Mouse (Mus musculus) neural tube, embryonic 12.5 days (tissue): Measurements from ENCODE around the gene Thsd1. TPM values are rescaled to one million over a fixed set of nuclear protein-coding genes. Genes with fewer than 3 reads are reported as not detected.
"Not testable (repeated sequence)": the region's sequence is repeated elsewhere in the genome, so short reads cannot be mapped to it uniquely, and the experiment has no call there.

ENCODE experiments used
- ATAC-seq: fragments of 200-750 bp; cut with Nextera tagmentation; 2 replicates; pipeline ENCODE4 v1.8.0; 2017; ENCODE audit warnings: low read depth, mild to moderate bottlenecking, moderate TSS enrichment, moderate library complexity; ENCODE audit not compliant: low FRiP score
- H3K27ac ChIP-seq: fragments of 300-500 bp; sonication (generic); 2 replicates; pipeline ENCODE4 v1.5.1; 2016
- H3K27me3 ChIP-seq: fragments of 300-500 bp; sonication (generic); replicated peaks from 2 replicates; pipeline ENCODE4 v1.6.1; 2016; ENCODE audit warnings: mild to moderate bottlenecking
- H3K36me3 ChIP-seq: fragments of 300-500 bp; sonication (generic); 2 replicates; pipeline ENCODE4 v1.6.1; 2016; ENCODE audit warnings: mild to moderate bottlenecking
- H3K4me1 ChIP-seq: fragments of 300-500 bp; sonication (generic); 2 replicates; pipeline ENCODE4 v1.6.1; 2016
- H3K4me2 ChIP-seq: fragments of 300-500 bp; sonication (generic); replicated peaks from 2 replicates; pipeline ENCODE4 v1.6.1; 2016; ENCODE audit warnings: mild to moderate bottlenecking
- H3K4me3 ChIP-seq: fragments of 300-500 bp; sonication (generic); 2 replicates; pipeline ENCODE4 v1.5.1; 2016
- H3K9ac ChIP-seq: fragments of 300-500 bp; sonication (generic); 2 replicates; pipeline ENCODE4 v1.6.1; 2016; ENCODE audit warnings: mild to moderate bottlenecking
- H3K9me3 ChIP-seq: fragments of 300-500 bp; sonication (generic); 2 replicates; pipeline ENCODE4 v1.6.1; 2016; ENCODE audit warnings: mild to moderate bottlenecking
- WGBS: fragments of 180-500 bp; shearing (Covaris S2); methylation state at CpG from one replicate; pipeline ENCODE4 v1.1.7; 2016; 5-methylcytosine and 5-hydroxymethylcytosine counted together
- polyA plus RNA-seq: library from polyadenylated mRNA; unstranded; fragments of >200 nt; fragmentation: Nextera tagmentation; extraction: Ambion mirVana; gene quantifications from 2 replicates; pipeline ENCODE4 v1.2.1, GENCODE M21; 2016

The Thsd1 gene
- polyA plus RNA-seq, 1 experiment from 2014 or later: 11.5 TPM

DNA sequence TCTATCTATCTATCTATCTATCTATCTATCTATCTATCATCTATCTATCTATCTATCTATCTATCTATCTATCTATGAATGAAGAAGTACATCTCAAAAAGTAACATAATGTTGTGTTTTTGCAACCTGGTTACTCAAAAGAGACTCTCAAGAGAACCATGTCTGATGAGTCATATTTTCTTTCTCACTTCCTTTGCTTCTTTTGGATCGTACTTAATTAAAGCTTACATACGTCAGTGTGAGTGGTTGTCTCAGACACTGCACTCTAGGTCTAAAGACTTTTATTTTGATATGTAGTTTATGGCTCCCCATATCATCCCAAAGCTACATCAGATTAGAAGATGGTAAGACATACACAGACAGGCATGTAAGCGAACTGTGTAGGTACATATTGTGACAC lies 46.0 kb downstream of the Thsd1 start:
- ATAC-seq: no peak
- 90% methylated on average over 3 of the region's 3 CpGs for WGBS
- Histone ChIP-seq H3K9me3 (no peaks in the 10 kb centered on the region), H3K9ac (no peak overlapping the region), H3K27me3 (no peaks in the 10 kb centered on the region), H3K27ac (no peak overlapping the region), H3K4me1 (no peaks in the 10 kb centered on the region), H3K4me2 (no peak overlapping the region), H3K4me3 (no peak overlapping the region), H3K36me3 (no peaks in the 10 kb centered on the region)

DNA sequence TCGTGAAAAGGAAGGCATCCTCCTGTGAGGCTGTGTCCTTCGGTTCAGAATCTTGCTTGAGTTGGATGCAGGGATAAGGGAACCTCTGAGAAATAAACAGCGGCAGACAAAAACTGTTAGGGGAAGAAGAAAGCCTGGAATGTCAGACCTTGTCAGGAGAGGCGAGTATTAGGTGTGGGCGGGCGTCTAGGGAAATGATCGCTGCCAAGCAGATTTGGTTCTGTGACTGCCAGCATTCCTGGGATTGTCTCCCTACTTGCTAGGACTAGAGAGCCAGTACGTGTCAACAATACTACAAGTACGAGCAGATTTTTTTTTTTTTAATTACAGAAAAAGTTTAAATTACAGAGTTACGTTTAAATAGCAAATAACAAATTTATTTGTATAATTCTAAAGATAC lies 47.5 kb downstream of the Thsd1 start:
- no peak overlapping the region for H3K9ac ChIP-seq
- no peak overlapping the region for H3K4me2 ChIP-seq
- no peaks in the 10 kb centered on the region for H3K27me3 ChIP-seq
- H3K27ac ChIP-seq: no peak overlapping the region
- WGBS: 79% methylated on average over 10 of the region's 10 CpGs
- H3K4me3 ChIP-seq: no peak overlapping the region
- H3K9me3 ChIP-seq: no peaks in the 10 kb centered on the region
- H3K36me3 ChIP-seq: no peaks in the 10 kb centered on the region
- H3K4me1 ChIP-seq: no peaks in the 10 kb centered on the region
- ATAC-seq: no peak

- Histone ChIP-seq H3K27me3 (no peaks in the 10 kb centered on the region), H3K9me3 (no peaks in the 10 kb centered on the region), H3K4me1 (no peaks in the 10 kb centered on the region), H3K27ac (no peak within 1 kb of the TSS), H3K36me3 (no peaks in the 10 kb centered on the region), H3K9ac (no peak within 1 kb of the TSS), H3K4me3 (no peak within 1 kb of the TSS), H3K4me2 (no peak within 1 kb of the TSS)
- no peak for ATAC-seq
- 76% methylated on average over 2 of the region's 2 CpGs for WGBS
Observed at GRCm38 (mm10) chr8:22282999-22283491, 55.9 kb downstream of the Thsd1 start, which contains the start of gene Tpte. Gene Tpte (plus strand): TSS chr8:22283441.

- WGBS: 49% methylated on average over 2 of the region's 2 CpGs
- H3K4me1 ChIP-seq: peaks cover 7% of the 10 kb centered on the region
- H3K27ac ChIP-seq: no peak overlapping the region
- H3K4me2 ChIP-seq: no peak overlapping the region
- no peaks in the 10 kb centered on the region for H3K9me3 ChIP-seq
- no peak overlapping the region for H3K4me3 ChIP-seq
- no peaks in the 10 kb centered on the region for H3K27me3 ChIP-seq
- no peaks in the 10 kb centered on the region for H3K36me3 ChIP-seq
- ATAC-seq: 0 out of 2 replicates have a peak, but pooled peaks have one; percentile 8
- H3K9ac ChIP-seq: no peak overlapping the region
Observed at GRCm38 (mm10) chr8:22302326-22302725, 75.2 kb downstream of the Thsd1 start.

GRCm38 (mm10) chr8:22302896-22303306 lies 75.8 kb downstream of the Thsd1 start:
- peak overlapping the region; percentile 51 for H3K4me2 ChIP-seq
- H3K4me3 ChIP-seq: peak overlapping the region; percentile 7; the same call in 1 of the 2 replicates
- H3K9me3 ChIP-seq: no peaks in the 10 kb centered on the region
- no peak overlapping the region for H3K27ac ChIP-seq
- H3K4me1 ChIP-seq: peaks cover 7% of the 10 kb centered on the region
- no peaks in the 10 kb centered on the region for H3K27me3 ChIP-seq
- WGBS: 19% methylated on average over 7 of the region's 7 CpGs
- no peaks in the 10 kb centered on the region for H3K36me3 ChIP-seq
- peak; percentile 85 for ATAC-seq
- H3K9ac ChIP-seq: no peak overlapping the region

- H3K4me1 ChIP-seq, H3K9ac ChIP-seq, ATAC-seq, H3K4me2 ChIP-seq, H3K27ac ChIP-seq, H3K4me3 ChIP-seq, H3K27me3 ChIP-seq, H3K36me3 ChIP-seq, H3K9me3 ChIP-seq: not testable (repeated sequence)
- WGBS: 88% methylated on average over 9 of the region's 9 CpGs
Observed at GRCm38 (mm10) chr8:22304045-22304444, 76.9 kb downstream of the Thsd1 start.

- H3K9ac ChIP-seq: no peak overlapping the region
- peaks cover 7% of the 10 kb centered on the region for H3K4me1 ChIP-seq
- ATAC-seq: no peak
- no peak overlapping the region for H3K27ac ChIP-seq
- H3K4me3 ChIP-seq: no peak overlapping the region
- WGBS: 82% methylated on average over 10 of the region's 10 CpGs
- no peaks in the 10 kb centered on the region for H3K36me3 ChIP-seq
- no peak overlapping the region for H3K4me2 ChIP-seq
- H3K27me3 ChIP-seq: no peaks in the 10 kb centered on the region
- no peaks in the 10 kb centered on the region for H3K9me3 ChIP-seq
Observed at GRCm38 (mm10) chr8:22306999-22307398, 79.9 kb downstream of the Thsd1 start.

Other genes with a start within 250 kb of the Thsd1 start
- gene Atp7b, start 167.0 kb upstream of the Thsd1 start, polyA plus RNA-seq: 1.5 and 1.7 TPM in 2 replicates
- gene Alg11, start 166.6 kb upstream of the Thsd1 start, polyA plus RNA-seq: 20.9 and 30.2 TPM in 2 replicates
- not detected in 2 replicates for gene Nek5, start 102.3 kb upstream of the Thsd1 start, polyA plus RNA-seq
- 8.1 and 8.8 TPM in 2 replicates for gene Nek3, start 60.9 kb upstream of the Thsd1 start, polyA plus RNA-seq
- 37.5 and 47.1 TPM in 2 replicates for gene Ckap2, start 41.5 kb upstream of the Thsd1 start, polyA plus RNA-seq
- gene Vps36, start 34.5 kb upstream of the Thsd1 start, polyA plus RNA-seq: 39.2 and 42.7 TPM in 2 replicates
- not detected in 2 replicates for gene Tpte, start 56.1 kb downstream of the Thsd1 start, polyA plus RNA-seq
- 11.6 and 14.2 TPM in 2 replicates for gene Slc25a15, start 171.3 kb downstream of the Thsd1 start, polyA plus RNA-seq
- 36.4 and 42.1 TPM in 2 replicates for gene Mrps31, start 184.0 kb downstream of the Thsd1 start, polyA plus RNA-seq